Mouse (Mus musculus) forebrain, embryonic 14.5 days (tissue): ENCODE measurements at regions not wholly inside any gene's neighbourhood (a gene's known extent, or its start where the extent isn't known, plus 50 kb on each side); places are given as distances from the start of the nearest gene placed in this dataset.
A peak's percentile ranks its signal among the peaks of the same experiment; 100 is the strongest.

ENCODE experiments used
- ATAC-seq: fragments of 200-750 bp; cut with Nextera tagmentation; 2 replicates; pipeline ENCODE4 v1.8.0; 2017; ENCODE audit warnings: mild to moderate bottlenecking, moderate library complexity
- DNase-seq: peaks from one replicate; pipeline ENCODE4 v3.0.0-alpha.2; 2015; ENCODE audit warnings: low spot score
- H3K27ac ChIP-seq: fragments of 300-500 bp; sonication (generic); 2 replicates; pipeline ENCODE4 v1.5.1; 2014; ENCODE audit warnings: low read depth, mild to moderate bottlenecking, control low read depth, low read length, moderate library complexity
- H3K27me3 ChIP-seq: fragments of 300-500 bp; sonication (generic); replicated peaks from 2 replicates; pipeline ENCODE4 v1.6.1; 2014; ENCODE audit warnings: low read length, control low read depth, mixed read lengths; ENCODE audit not compliant: control insufficient read depth, insufficient read depth
- H3K36me3 ChIP-seq: fragments of 300-500 bp; sonication (generic); 2 replicates; pipeline ENCODE4 v1.6.1; 2014; ENCODE audit warnings: low read length, control low read depth; ENCODE audit not compliant: control insufficient read depth, insufficient read depth
- H3K4me1 ChIP-seq: fragments of 300-500 bp; sonication (generic); 2 replicates; pipeline ENCODE4 v1.6.1; 2014; ENCODE audit warnings: antibody characterized with exemption, low read length, control low read depth; ENCODE audit not compliant: control insufficient read depth, insufficient read depth
- H3K4me2 ChIP-seq: fragments of 300-500 bp; sonication (generic); 2 replicates; pipeline ENCODE4 v1.6.1; 2014; ENCODE audit warnings: mild to moderate bottlenecking, control low read depth, low read length
- H3K4me3 ChIP-seq: fragments of 300-500 bp; sonication (generic); 2 replicates; pipeline ENCODE4 v1.5.1; 2014; ENCODE audit warnings: low read depth, low read length, control low read depth
- H3K9ac ChIP-seq: fragments of 300-500 bp; sonication (generic); 2 replicates; pipeline ENCODE4 v1.6.1; 2014; ENCODE audit warnings: mild to moderate bottlenecking, low read length, control low read depth, moderate library complexity
- H3K9me3 ChIP-seq: fragments of 300-500 bp; sonication (generic); replicated peaks from 2 replicates; pipeline ENCODE4 v1.6.1; 2016; ENCODE audit warnings: low read length, control low read depth, mixed read lengths; ENCODE audit not compliant: control insufficient read depth
- WGBS: fragments of 180-500 bp; shearing (Covaris S2); extraction: QIAGEN DNeasy Blood & Tissue Kit; methylation state at CpG from one replicate; pipeline ENCODE4 v1.1.7; 2014; 5-methylcytosine and 5-hydroxymethylcytosine counted together

- Histone ChIP-seq H3K27ac (no peak overlapping the region), H3K9ac (no peak overlapping the region), H3K4me1 (no peaks in the 10 kb centered on the region), H3K4me3 (no peak overlapping the region), H3K27me3 (no peaks in the 10 kb centered on the region), H3K36me3 (no peaks in the 10 kb centered on the region), H3K4me2 (no peak overlapping the region), H3K9me3 (no peaks in the 10 kb centered on the region)
- DNase-seq (peak; percentile 63), ATAC-seq (peak; percentile 69; the same call in 1 of the 2 replicates)
- WGBS, result 82% methylated on average over 2 of the region's 2 CpGs
Measured at GRCm38 (mm10) chr12:14930702-14931101, 778.8 kb upstream of the Fam84a start.

GRCm38 (mm10) chr12:14927580-14927979, 775.7 kb upstream of the Fam84a start:
- Histone ChIP-seq H3K4me3 (no peak overlapping the region), H3K4me1 (no peaks in the 10 kb centered on the region), H3K27ac (no peak overlapping the region), H3K9me3 (no peaks in the 10 kb centered on the region), H3K27me3 (no peaks in the 10 kb centered on the region), H3K36me3 (no peaks in the 10 kb centered on the region), H3K9ac (no peak overlapping the region), H3K4me2 (no peak overlapping the region)
- peak; percentile 81 for ATAC-seq
- DNase-seq, result peak; percentile 76
- WGBS, result 16% methylated on average over 1 of the region's 1 CpGs

- H3K4me1 ChIP-seq, result no peaks in the 10 kb centered on the region
- peak; percentile 64 for DNase-seq
- H3K4me3 ChIP-seq, result no peak overlapping the region
- H3K36me3 ChIP-seq, result no peaks in the 10 kb centered on the region
- peak; percentile 24; the same call in 1 of the 2 replicates for ATAC-seq
- no peaks in the 10 kb centered on the region for H3K27me3 ChIP-seq
- no peak overlapping the region for H3K27ac ChIP-seq
- no peak overlapping the region for H3K4me2 ChIP-seq
- no peaks in the 10 kb centered on the region for H3K9me3 ChIP-seq
- H3K9ac ChIP-seq, result no peak overlapping the region
Measured at GRCm38 (mm10) chr12:14923768-14924167, 771.9 kb upstream of the Fam84a start.

- 79% methylated on average over 4 of the region's 4 CpGs for WGBS
- no peaks in the 10 kb centered on the region for H3K27me3 ChIP-seq
- no peaks in the 10 kb centered on the region for H3K4me1 ChIP-seq
- no peak overlapping the region for H3K27ac ChIP-seq
- no peaks in the 10 kb centered on the region for H3K36me3 ChIP-seq
- DNase-seq, result no peak
- no peak for ATAC-seq
- H3K4me2 ChIP-seq, result no peak overlapping the region
- H3K9me3 ChIP-seq, result no peaks in the 10 kb centered on the region
- H3K4me3 ChIP-seq, result no peak overlapping the region
- H3K9ac ChIP-seq, result no peak overlapping the region
Measured at GRCm38 (mm10) chr12:14911931-14912330, 760.1 kb upstream of the Fam84a start.

GRCm38 (mm10) chr12:14883136-14883535, 731.3 kb upstream of the Fam84a start:
- no peaks in the 10 kb centered on the region for H3K36me3 ChIP-seq
- H3K4me1 ChIP-seq, result no peaks in the 10 kb centered on the region
- DNase-seq, result no peak
- WGBS, result 79% methylated on average over 4 of the region's 4 CpGs
- H3K27ac ChIP-seq, result no peak overlapping the region
- no peak overlapping the region for H3K9ac ChIP-seq
- H3K9me3 ChIP-seq, result no peaks in the 10 kb centered on the region
- no peaks in the 10 kb centered on the region for H3K27me3 ChIP-seq
- no peak for ATAC-seq
- H3K4me3 ChIP-seq, result no peak overlapping the region
- H3K4me2 ChIP-seq, result no peak overlapping the region

- no peak for ATAC-seq
- H3K9me3 ChIP-seq, result no peaks in the 10 kb centered on the region
- no peak overlapping the region for H3K27ac ChIP-seq
- H3K9ac ChIP-seq, result no peak overlapping the region
- no peak overlapping the region for H3K4me3 ChIP-seq
- H3K27me3 ChIP-seq, result no peaks in the 10 kb centered on the region
- H3K4me1 ChIP-seq, result 0 out of 2 replicates have a peak, but pooled peaks cover 3% of the 10 kb centered on the region
- DNase-seq, result no peak
- H3K36me3 ChIP-seq, result no peaks in the 10 kb centered on the region
- no peak overlapping the region for H3K4me2 ChIP-seq
Measured at GRCm38 (mm10) chr12:14880458-14880857, 728.6 kb upstream of the Fam84a start.

GRCm38 (mm10) chr12:14875290-14875689, 723.4 kb upstream of the Fam84a start:
- no peak for ATAC-seq

GRCm38 (mm10) chr12:14871336-14871910, 719.6 kb upstream of the Fam84a start:
- DNase-seq, result peak; percentile 76
- Histone ChIP-seq H3K4me3 (no peak overlapping the region), H3K36me3 (no peaks in the 10 kb centered on the region), H3K9me3 (no peaks in the 10 kb centered on the region), H3K27me3 (no peaks in the 10 kb centered on the region), H3K4me1 (0 out of 2 replicates have a peak, but pooled peaks cover 3% of the 10 kb centered on the region), H3K27ac (no peak overlapping the region), H3K9ac (no peak overlapping the region), H3K4me2 (no peak overlapping the region)
- 56% methylated on average over 3 of the region's 3 CpGs for WGBS
- ATAC-seq, result peak; percentile 88

More at GRCm38 (mm10) chr12:14875290-14875689, 723.4 kb upstream of the Fam84a start:
- H3K36me3 ChIP-seq, result no peaks in the 10 kb centered on the region
- no peaks in the 10 kb centered on the region for H3K27me3 ChIP-seq
- H3K9me3 ChIP-seq, result no peaks in the 10 kb centered on the region
- 0 out of 2 replicates have a peak, but pooled peaks cover 3% of the 10 kb centered on the region for H3K4me1 ChIP-seq
- no peak overlapping the region for H3K27ac ChIP-seq
- no peak overlapping the region for H3K9ac ChIP-seq
- no peak overlapping the region for H3K4me3 ChIP-seq
- H3K4me2 ChIP-seq, result no peak overlapping the region
- DNase-seq, result no peak
- 28% methylated on average over 3 of the region's 3 CpGs for WGBS

GRCm38 (mm10) chr12:14859809-14860570, 708.1 kb upstream of the Fam84a start:
- no peaks in the 10 kb centered on the region for H3K36me3 ChIP-seq
- no peak overlapping the region for H3K4me3 ChIP-seq
- no peak overlapping the region for H3K27ac ChIP-seq
- WGBS, result 41% methylated on average over 1 of the region's 1 CpGs
- no peaks in the 10 kb centered on the region for H3K4me1 ChIP-seq
- peak; percentile 88 for ATAC-seq
- no peaks in the 10 kb centered on the region for H3K9me3 ChIP-seq
- DNase-seq, result peak; percentile 74
- H3K4me2 ChIP-seq, result no peak overlapping the region
- H3K27me3 ChIP-seq, result no peaks in the 10 kb centered on the region
- no peak overlapping the region for H3K9ac ChIP-seq
